Mouse (Mus musculus) G1E (cell line): ENCODE data around the gene St6galnac3.

Experiments used
- CTCF ChIP-seq: IDR thresholded peaks from 2 replicates; pipeline ENCODE4 v1.5.1; 2012; ENCODE audit warnings: low read depth, low read length, inconsistent platforms, mixed read lengths
- GATA1 ChIP-seq: IDR thresholded peaks from 2 replicates; pipeline ENCODE4 v1.6.1; 2012; ENCODE audit warnings: borderline replicate concordance, low read length, inconsistent platforms, mixed read lengths
- GATA2 ChIP-seq: IDR thresholded peaks from 2 replicates; pipeline ENCODE4 v1.6.1; 2012; ENCODE audit warnings: low read depth, low read length, inconsistent platforms, borderline replicate concordance
- POLR2AphosphoS5 ChIP-seq: IDR thresholded peaks from 2 replicates; pipeline ENCODE4 v1.6.1; 2012; ENCODE audit warnings: low read depth, low read length, inconsistent platforms; ENCODE audit not compliant: insufficient replicate concordance
- TAL1 ChIP-seq: conservative IDR thresholded peaks from 2 replicates; pipeline ENCODE4 v1.6.1; 2012; ENCODE audit warnings: low read depth, low read length, inconsistent platforms, mixed read lengths

DNA sequence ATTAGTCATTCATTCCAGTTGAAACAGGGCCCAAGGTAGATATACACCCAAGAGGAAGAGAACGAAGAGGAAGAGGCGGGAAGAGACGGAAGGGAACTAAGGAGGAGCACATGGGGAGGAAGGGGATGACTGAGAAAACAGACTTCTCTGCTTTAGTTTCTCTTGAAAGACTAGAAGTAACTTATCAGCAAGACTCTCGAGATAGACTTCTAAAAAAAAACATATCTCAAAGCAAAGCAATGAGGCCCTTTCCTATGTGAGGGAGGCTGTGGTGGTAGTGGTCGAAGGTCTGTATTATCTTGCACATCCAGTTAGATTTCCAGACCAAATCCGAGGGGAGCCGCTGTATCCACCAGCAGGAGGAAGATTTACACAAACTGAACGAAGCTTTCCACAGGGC lies 50.6 kb downstream of the St6galnac3 start:
- no peak for TF ChIP-seq CTCF
- TF ChIP-seq GATA1, result no peak
- no peak for TF ChIP-seq GATA2
- TF ChIP-seq POLR2AphosphoS5, result no peak
- TF ChIP-seq TAL1, result no peak
